Mouse (Mus musculus): ENCODE data around the gene 9930022D16Rik.
A peak's percentile ranks its signal among the peaks of the same experiment; 100 is the strongest.

9930022D16Rik gene

GRCm38 (mm10) chr11:109413617-109414016 is at the start of gene 9930022D16Rik:
9930022D16Rik (plus strand) TSS chr11:109413917.
- DNase-seq: no peak

GRCm38 (mm10) chr11:109364337-109364736 is 49.4 kb upstream of the 9930022D16Rik start:
- no peak for DNase-seq

GRCm38 (mm10) chr11:109364881-109365280 is 48.8 kb upstream of the 9930022D16Rik start:
- DNase-seq: no peak

GRCm38 (mm10) chr11:109365818-109366217 is 47.9 kb upstream of the 9930022D16Rik start:
- DNase-seq: no peak

- no peak for DNase-seq
These were observed 46.7 kb upstream of the 9930022D16Rik start for GRCm38 (mm10) chr11:109366802-109367579.

- no peak for DNase-seq
These were observed 44.6 kb upstream of the 9930022D16Rik start for GRCm38 (mm10) chr11:109369026-109369637.

- no peak for DNase-seq
These were observed 38.3 kb upstream of the 9930022D16Rik start for GRCm38 (mm10) chr11:109375412-109375811.

GRCm38 (mm10) chr11:109376484-109377143 is 37.1 kb upstream of the 9930022D16Rik start:
- no peak for DNase-seq

GRCm38 (mm10) chr11:109377477-109377876 is 36.2 kb upstream of the 9930022D16Rik start:
- no peak for DNase-seq

- DNase-seq: no peak
These were observed 35.7 kb upstream of the 9930022D16Rik start for GRCm38 (mm10) chr11:109378051-109378450.

GRCm38 (mm10) chr11:109380662-109381061 is 33.1 kb upstream of the 9930022D16Rik start:
- DNase-seq: no peak

GRCm38 (mm10) chr11:109385296-109385695 is 28.4 kb upstream of the 9930022D16Rik start:
- no peak for DNase-seq

- no peak for DNase-seq
These were observed 24.7 kb upstream of the 9930022D16Rik start for GRCm38 (mm10) chr11:109389046-109389445.

GRCm38 (mm10) chr11:109391200-109391599 is 22.5 kb upstream of the 9930022D16Rik start:
- no peak for DNase-seq

- DNase-seq: no peak
These were observed 22.0 kb upstream of the 9930022D16Rik start for GRCm38 (mm10) chr11:109391760-109392159.

GRCm38 (mm10) chr11:109392601-109393000 is 21.1 kb upstream of the 9930022D16Rik start:
- DNase-seq: no peak

GRCm38 (mm10) chr11:109394758-109395157 is 19.0 kb upstream of the 9930022D16Rik start:
- peak; percentile 22 for DNase-seq

- peak; percentile 40 for DNase-seq
These were observed 18.4 kb upstream of the 9930022D16Rik start for GRCm38 (mm10) chr11:109395291-109395690.

- DNase-seq: no peak
These were observed 7.3 kb upstream of the 9930022D16Rik start for GRCm38 (mm10) chr11:109406431-109406830.

GRCm38 (mm10) chr11:109410197-109410980 is 3.3 kb upstream of the 9930022D16Rik start:
- no peak for DNase-seq

GRCm38 (mm10) chr11:109414802-109415201 is 1.1 kb downstream of the 9930022D16Rik start:
- DNase-seq: no peak

- no peak for DNase-seq
These were observed 3.1 kb downstream of the 9930022D16Rik start for GRCm38 (mm10) chr11:109416709-109417420.

All from kidney, adult 18-20 months (tissue).